Mouse (Mus musculus): ENCODE results near the gene Btbd11. TPM values are rescaled to one million over a fixed set of nuclear protein-coding genes. Genes with fewer than 3 reads are reported as not detected.

Btbd11 gene
- total and polyA plus RNA-seq, 3 experiments: 10.1 to 18.5 (median 15.4) TPM

DNA sequence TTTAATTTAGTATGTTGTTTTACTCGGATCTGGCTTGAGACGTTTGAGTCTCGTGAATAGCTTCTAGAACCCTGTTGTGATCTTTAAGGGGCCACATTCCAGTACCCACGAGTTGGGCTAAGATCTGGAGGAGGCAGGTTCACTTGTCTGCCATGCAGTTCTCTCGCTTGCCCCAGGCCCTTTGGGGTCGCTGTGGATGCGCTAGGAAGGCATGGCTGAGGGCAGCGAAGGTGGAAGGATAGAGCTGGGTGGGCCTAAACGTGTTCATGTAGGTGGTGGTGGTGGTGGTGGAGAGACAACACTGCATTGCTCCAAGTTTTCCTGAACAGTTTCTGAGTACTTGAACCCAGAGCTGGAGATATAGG, 2.1 kb downstream of the Btbd11 start:
- peaks cover 5 to 51% of the 10 kb centered on the region in 2 experiments; a peak in 3 of 4 replicates for H3K4me1 ChIP-seq (ENCODE audit: control insufficient read depth in 1 of 2, insufficient read depth in 2 of 2)
- H3K79me2 ChIP-seq (replicated peaks; ENCODE audit: control insufficient read depth, extremely low read depth, insufficient read depth, poor library complexity, severe bottlenecking): no peaks in the 10 kb centered on the region; the same call in 1 of the 2 replicates
- peak overlapping the region; percentile 67 to 75 (median 73) for H3K4me3 ChIP-seq (replicated peaks in 1 of 3; ENCODE audit: low read depth in 2 of 3, low read length in 2 of 3, poor library complexity in 1 of 3)
- in situ Hi-C loops (cut with MboI; ENCODE audit: low pct_ligation_motif_present, low pct_unique_long_range_greater_than_20kb, low sequenced_read_pairs) (loop anchor here (5.0 to 10.0 kb wide), 3 partner anchors 94 to 269 kb away; no protein-coding TSS in a partner anchor), dilution Hi-C loops (cut with MboI; ENCODE audit: extremely low pct_ligation_motif_present, extremely low pct_unique_long_range_greater_than_20kb, low sequenced_read_pairs) (no loop called here)
- H3K4me2 ChIP-seq (ENCODE audit: insufficient read depth, low read depth, poor library complexity, severe bottlenecking): peak overlapping the region; percentile 18
- H3K27me3 ChIP-seq (replicated peaks): no peaks in the 10 kb centered on the region
- TF ChIP-seq MYC (IDR thresholded peaks at IDR 0.05; ENCODE audit: low read depth, low read length): peak; percentile 22; the same call in 1 of the 2 replicates
- TF ChIP-seq MAFK (IDR thresholded peaks at IDR 0.05; ENCODE audit: insufficient replicate concordance, low read length): no peak
- no peak for TF ChIP-seq USF2 (conservative IDR thresholded peaks at IDR 0.05; ENCODE audit: low read depth, low read length)
- TF ChIP-seq RCOR1 (conservative IDR thresholded peaks at IDR 0.05; ENCODE audit: low read depth, low read length): no peak
- TF ChIP-seq ZKSCAN1 (IDR thresholded peaks at IDR 0.05; ENCODE audit: borderline replicate concordance, low read depth, low read length): no peak
- TF ChIP-seq POLR2A (IDR thresholded peaks at IDR 0.05; ENCODE audit: low read depth, low read length): peak; percentile 34; the same call in 1 of the 2 replicates
- TF ChIP-seq TCF12 (IDR thresholded peaks at IDR 0.05; ENCODE audit: low read depth, low read length): peak; percentile 32; the same call in 1 of the 2 replicates
- 0 out of 2 replicates have a peak, but pooled peaks have one; percentile 22 for TF ChIP-seq NELFE (IDR thresholded peaks at IDR 0.05; ENCODE audit: low read depth, low read length)
- peak; percentile 35 to 76; a peak in 3 of 4 replicates for TF ChIP-seq CTCF (conservative IDR thresholded peaks at IDR 0.05 in 1 of 2, IDR thresholded peaks at IDR 0.05 in 1 of 2; ENCODE audit: low read depth in 2 of 2, low read length in 2 of 2)
- peak; percentile 46; the same call in 1 of the 2 replicates for TF ChIP-seq MAX (IDR thresholded peaks at IDR 0.05; ENCODE audit: low read length)
- TF ChIP-seq RAD21 (IDR thresholded peaks at IDR 0.05; ENCODE audit: low read depth, low read length): peak; percentile 73
- peak; percentile 70 for TF ChIP-seq MXI1 (IDR thresholded peaks at IDR 0.05; ENCODE audit: low read depth, low read length)
- TF ChIP-seq SIN3A (IDR thresholded peaks at IDR 0.05; ENCODE audit: low read length): 0 out of 2 replicates have a peak, but pooled peaks have one; percentile 15
- TF ChIP-seq CHD1 (IDR thresholded peaks at IDR 0.05; ENCODE audit: low read depth, low read length): no peak
- TF ChIP-seq SMC3 (IDR thresholded peaks at IDR 0.05; ENCODE audit: low read depth, low read length): peak; percentile 61
- H3K9me3 ChIP-seq (replicated peaks; ENCODE audit: low read length): peaks cover 8% of the 10 kb centered on the region
- peak overlapping the region; percentile 69 for H3K9ac ChIP-seq (ENCODE audit: insufficient read depth, low read depth)
- DNase-seq (ENCODE audit: extremely low read depth): peak; percentile 86
- peak overlapping the region; percentile 91 for H3K27ac ChIP-seq (ENCODE audit: insufficient read depth, low read depth)
- peaks cover 0 to 29% of the 10 kb centered on the region in 2 experiments for H3K36me3 ChIP-seq (replicated peaks in 1 of 2; ENCODE audit: control insufficient read depth in 1 of 2, insufficient read depth in 1 of 2, low read length in 1 of 2)

DNA sequence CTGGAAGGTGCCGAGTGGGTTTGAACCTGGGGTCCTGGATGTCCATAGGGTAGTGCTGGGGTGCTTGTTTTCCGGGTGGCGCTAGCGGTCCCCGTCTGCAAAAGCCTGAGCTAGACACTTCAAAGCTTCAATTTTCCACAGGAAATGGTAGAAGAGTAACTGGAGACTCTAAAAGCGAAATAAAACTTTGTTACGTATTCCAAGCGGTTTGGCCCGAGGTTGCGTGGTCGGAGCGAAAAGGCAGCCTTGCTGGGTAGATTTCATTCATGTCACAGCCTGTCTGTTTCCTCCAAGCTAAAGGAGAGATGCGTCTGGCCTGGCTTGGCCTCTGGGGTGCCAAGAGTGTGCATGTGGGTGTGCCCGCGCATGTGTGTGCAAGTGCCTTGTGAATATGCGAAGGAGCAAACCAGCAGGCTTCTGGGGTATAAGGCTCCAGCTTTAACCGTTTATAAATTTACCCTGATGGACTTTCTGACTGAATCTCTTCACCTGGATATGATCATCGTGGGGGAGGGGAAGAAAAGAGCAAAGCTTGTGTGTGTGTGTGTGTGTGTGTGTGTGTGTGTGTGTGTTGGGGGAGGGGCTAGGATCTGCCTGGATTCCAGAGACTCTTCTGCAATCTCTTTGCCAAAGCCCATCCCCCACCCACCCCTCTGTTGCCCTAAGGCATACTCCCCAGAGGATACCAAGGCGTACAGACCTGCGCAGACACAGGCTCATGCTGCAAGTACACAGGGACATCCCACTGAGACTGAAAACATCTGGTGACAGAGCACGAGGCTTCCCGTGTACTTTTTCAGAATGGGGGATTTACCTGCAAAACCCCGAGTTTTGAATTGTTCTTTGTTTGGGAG, 2.9 kb downstream of the Btbd11 start:
- in situ Hi-C loops (cut with MboI; ENCODE audit: low pct_ligation_motif_present, low pct_unique_long_range_greater_than_20kb, low sequenced_read_pairs): loop anchor here (5.0 to 10.0 kb wide), 4 partner anchors 53 to 268 kb away; no protein-coding TSS in a partner anchor
- H3K9me3 ChIP-seq (replicated peaks; ENCODE audit: low read length): peaks cover 8% of the 10 kb centered on the region
- peaks cover 0 to 32% of the 10 kb centered on the region in 2 experiments for H3K36me3 ChIP-seq (replicated peaks in 1 of 2; ENCODE audit: control insufficient read depth in 1 of 2, insufficient read depth in 1 of 2, low read length in 1 of 2)
- peak; percentile 97 for DNase-seq (ENCODE audit: extremely low read depth)
- no peaks in the 10 kb centered on the region for H3K27me3 ChIP-seq (replicated peaks)
- H3K9ac ChIP-seq (ENCODE audit: insufficient read depth, low read depth): peak overlapping the region; percentile 69
- dilution Hi-C loops (cut with MboI; ENCODE audit: extremely low pct_ligation_motif_present, extremely low pct_unique_long_range_greater_than_20kb, low sequenced_read_pairs): no loop called here
- H3K4me1 ChIP-seq (ENCODE audit: control insufficient read depth in 1 of 2, insufficient read depth in 2 of 2): peaks cover 5 to 51% of the 10 kb centered on the region in 2 experiments; a peak in 3 of 4 replicates
- peak overlapping the region; percentile 18 for H3K4me2 ChIP-seq (ENCODE audit: insufficient read depth, low read depth, poor library complexity, severe bottlenecking)
- peak overlapping the region; percentile 91 for H3K27ac ChIP-seq (ENCODE audit: insufficient read depth, low read depth)
- H3K79me2 ChIP-seq (replicated peaks; ENCODE audit: control insufficient read depth, extremely low read depth, insufficient read depth, poor library complexity, severe bottlenecking): no peaks in the 10 kb centered on the region; the same call in 1 of the 2 replicates
- H3K4me3 ChIP-seq (replicated peaks in 1 of 3; ENCODE audit: low read depth in 2 of 3, low read length in 2 of 3, poor library complexity in 1 of 3): peak overlapping the region; percentile 67 to 75 (median 73)
- no peak; the same call in 1 of the 2 replicates for TF ChIP-seq JUND (conservative IDR thresholded peaks at IDR 0.05; ENCODE audit: low read depth, low read length)
- no peak for TF ChIP-seq USF2 (conservative IDR thresholded peaks at IDR 0.05; ENCODE audit: low read depth, low read length)
- peak; percentile 92 for TF ChIP-seq TCF12 (IDR thresholded peaks at IDR 0.05; ENCODE audit: low read depth, low read length)
- no peak for TF ChIP-seq E2F4 (IDR thresholded peaks at IDR 0.05; ENCODE audit: insufficient replicate concordance, low read depth, low read length)
- no peak for TF ChIP-seq POLR2AphosphoS2 (IDR thresholded peaks at IDR 0.05; ENCODE audit: low read depth, low read length)
- peak; percentile 93 for TF ChIP-seq SIN3A (IDR thresholded peaks at IDR 0.05; ENCODE audit: low read length)
- TF ChIP-seq MXI1 (IDR thresholded peaks at IDR 0.05; ENCODE audit: low read depth, low read length): peak; percentile 85
- no peak for TF ChIP-seq TBP (conservative IDR thresholded peaks at IDR 0.05; ENCODE audit: low read depth, low read length)
- no peak; the same call in 1 of the 2 replicates for TF ChIP-seq ZKSCAN1 (IDR thresholded peaks at IDR 0.05; ENCODE audit: borderline replicate concordance, low read depth, low read length)
- TF ChIP-seq KAT2A (IDR thresholded peaks at IDR 0.05; ENCODE audit: insufficient replicate concordance, low read length): peak; percentile 68; the same call in 1 of the 2 replicates
- peak; percentile 77; the same call in 1 of the 2 replicates for TF ChIP-seq MAZ (IDR thresholded peaks at IDR 0.05; ENCODE audit: low read depth, low read length)
- TF ChIP-seq ZNF384 (IDR thresholded peaks at IDR 0.05; ENCODE audit: low read depth, low read length): peak; percentile 38; the same call in 1 of the 2 replicates
- peak in 1 of 2 experiments; percentile 36; a peak in 2 of 4 replicates for TF ChIP-seq CTCF (conservative IDR thresholded peaks at IDR 0.05 in 1 of 2, IDR thresholded peaks at IDR 0.05 in 1 of 2; ENCODE audit: low read depth in 2 of 2, low read length in 2 of 2)
- TF ChIP-seq MEF2A (IDR thresholded peaks at IDR 0.05; ENCODE audit: borderline replicate concordance, low read depth, low read length): peak; percentile 89
- no peak for TF ChIP-seq JUN (IDR thresholded peaks at IDR 0.05; ENCODE audit: insufficient read depth, low read depth, low read length)
- TF ChIP-seq GABPA (IDR thresholded peaks at IDR 0.05; ENCODE audit: insufficient replicate concordance, low read depth, low read length): no peak
- peak; percentile 66 for TF ChIP-seq MAFK (IDR thresholded peaks at IDR 0.05; ENCODE audit: insufficient replicate concordance, low read length)
- TF ChIP-seq PAX5 (IDR thresholded peaks at IDR 0.05; ENCODE audit: low read length): no peak
- TF ChIP-seq HCFC1 (IDR thresholded peaks at IDR 0.05; ENCODE audit: low read depth, low read length): no peak
- 0 out of 2 replicates have a peak, but pooled peaks have one; percentile 23 for TF ChIP-seq POLR2A (IDR thresholded peaks at IDR 0.05; ENCODE audit: low read depth, low read length)
- no peak for TF ChIP-seq CHD1 (IDR thresholded peaks at IDR 0.05; ENCODE audit: low read depth, low read length)

Measured in CH12.LX (cell line).